Mouse (Mus musculus): ENCODE data around the gene Gm28230. TPM values are rescaled to one million over a fixed set of nuclear protein-coding genes. Genes with fewer than 3 reads are reported as not detected.

Gene Gm28230
- polyA plus RNA-seq, 1 experiment from 2014 or later, result not detected

DNA sequence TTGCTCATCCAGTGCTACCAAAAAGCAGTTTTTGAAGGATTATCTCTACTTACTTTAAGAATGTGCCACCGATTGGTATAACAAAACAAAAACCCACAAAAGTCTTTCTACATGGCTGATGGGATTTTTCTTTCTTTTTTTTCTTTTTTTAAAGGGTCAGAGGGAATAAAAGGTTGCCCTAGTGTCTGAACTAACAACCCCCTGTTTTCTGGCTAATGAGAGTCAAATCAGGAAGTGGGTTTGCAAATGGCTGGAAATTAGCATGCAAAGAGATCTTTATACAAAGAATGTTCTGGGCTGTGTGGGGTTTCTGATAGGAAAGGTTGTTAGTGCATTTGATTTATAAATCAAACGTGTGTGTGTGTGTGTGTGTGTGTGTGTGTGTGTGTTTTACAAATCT is 6.1 kb upstream of the Gm28230 start:
- WGBS, result 26% methylated on average over 2 of the region's 2 CpGs
- H3K4me1 ChIP-seq (ENCODE audit: control insufficient read depth, insufficient read depth, low read length), result peaks cover 14% of the 10 kb centered on the region; the same call in 1 of the 2 replicates
- ATAC-seq, result no peak
- no peak overlapping the region for H3K4me2 ChIP-seq (ENCODE audit: low read depth, low read length)
- H3K9me3 ChIP-seq (ENCODE audit: control insufficient read depth, low read length), result no peaks in the 10 kb centered on the region
- H3K27me3 ChIP-seq (replicated peaks; ENCODE audit: control insufficient read depth, insufficient read depth, low read length), result peaks cover 35% of the 10 kb centered on the region
- H3K36me3 ChIP-seq (ENCODE audit: control insufficient read depth, insufficient read depth, low read length), result no peaks in the 10 kb centered on the region
- no peak overlapping the region for H3K9ac ChIP-seq (ENCODE audit: low read depth, low read length)
- H3K4me3 ChIP-seq (ENCODE audit: low read length), result no peak overlapping the region
- no peak overlapping the region for H3K27ac ChIP-seq (ENCODE audit: low read length)

- Histone ChIP-seq H3K9ac (ENCODE audit: low read depth, low read length) (no peak overlapping the region), H3K27ac (ENCODE audit: low read length) (peak overlapping the region; percentile 16; the same call in 1 of the 2 replicates), H3K4me1 (ENCODE audit: control insufficient read depth, insufficient read depth, low read length) (peaks cover 11% of the 10 kb centered on the region; the same call in 1 of the 2 replicates), H3K4me3 (ENCODE audit: low read length) (no peak overlapping the region), H3K4me2 (ENCODE audit: low read depth, low read length) (no peak overlapping the region), H3K9me3 (ENCODE audit: control insufficient read depth, low read length) (no peaks in the 10 kb centered on the region), H3K27me3 (replicated peaks; ENCODE audit: control insufficient read depth, insufficient read depth, low read length) (peaks cover 39% of the 10 kb centered on the region), H3K36me3 (ENCODE audit: control insufficient read depth, insufficient read depth, low read length) (no peaks in the 10 kb centered on the region)
- peak; percentile 74 for ATAC-seq
- 34% methylated on average over 5 of the region's 5 CpGs for WGBS
Measured at GRCm38 (mm10) chr2:74720955-74721491, 5.5 kb upstream of the Gm28230 start.

GRCm38 (mm10) chr2:74721882-74722281 is 4.6 kb upstream of the Gm28230 start:
- no peaks in the 10 kb centered on the region for H3K9me3 ChIP-seq (ENCODE audit: control insufficient read depth, low read length)
- H3K36me3 ChIP-seq (ENCODE audit: control insufficient read depth, insufficient read depth, low read length), result no peaks in the 10 kb centered on the region
- H3K9ac ChIP-seq (ENCODE audit: low read depth, low read length), result no peak overlapping the region
- H3K4me3 ChIP-seq (ENCODE audit: low read length), result peak overlapping the region; percentile 3; the same call in 1 of the 2 replicates
- no peak for ATAC-seq
- peaks cover 11% of the 10 kb centered on the region; the same call in 1 of the 2 replicates for H3K4me1 ChIP-seq (ENCODE audit: control insufficient read depth, insufficient read depth, low read length)
- H3K4me2 ChIP-seq (ENCODE audit: low read depth, low read length), result 0 out of 2 replicates have a peak overlapping the region, but pooled peaks have one; percentile 2
- 5% methylated on average over 6 of the region's 6 CpGs for WGBS
- no peak overlapping the region for H3K27ac ChIP-seq (ENCODE audit: low read length)
- peaks cover 44% of the 10 kb centered on the region for H3K27me3 ChIP-seq (replicated peaks; ENCODE audit: control insufficient read depth, insufficient read depth, low read length)

GRCm38 (mm10) chr2:74722949-74723348 is 3.6 kb upstream of the Gm28230 start:
- no peak overlapping the region for H3K27ac ChIP-seq (ENCODE audit: low read length)
- no peak overlapping the region for H3K4me3 ChIP-seq (ENCODE audit: low read length)
- no peak overlapping the region for H3K9ac ChIP-seq (ENCODE audit: low read depth, low read length)
- ATAC-seq, result no peak
- peaks cover 15% of the 10 kb centered on the region; the same call in 1 of the 2 replicates for H3K4me1 ChIP-seq (ENCODE audit: control insufficient read depth, insufficient read depth, low read length)
- H3K9me3 ChIP-seq (ENCODE audit: control insufficient read depth, low read length), result no peaks in the 10 kb centered on the region
- no peak overlapping the region; the same call in 1 of the 2 replicates for H3K4me2 ChIP-seq (ENCODE audit: low read depth, low read length)
- H3K27me3 ChIP-seq (replicated peaks; ENCODE audit: control insufficient read depth, insufficient read depth, low read length), result peaks cover 54% of the 10 kb centered on the region
- H3K36me3 ChIP-seq (ENCODE audit: control insufficient read depth, insufficient read depth, low read length), result no peaks in the 10 kb centered on the region
- 53% methylated on average over 8 of the region's 8 CpGs for WGBS

DNA sequence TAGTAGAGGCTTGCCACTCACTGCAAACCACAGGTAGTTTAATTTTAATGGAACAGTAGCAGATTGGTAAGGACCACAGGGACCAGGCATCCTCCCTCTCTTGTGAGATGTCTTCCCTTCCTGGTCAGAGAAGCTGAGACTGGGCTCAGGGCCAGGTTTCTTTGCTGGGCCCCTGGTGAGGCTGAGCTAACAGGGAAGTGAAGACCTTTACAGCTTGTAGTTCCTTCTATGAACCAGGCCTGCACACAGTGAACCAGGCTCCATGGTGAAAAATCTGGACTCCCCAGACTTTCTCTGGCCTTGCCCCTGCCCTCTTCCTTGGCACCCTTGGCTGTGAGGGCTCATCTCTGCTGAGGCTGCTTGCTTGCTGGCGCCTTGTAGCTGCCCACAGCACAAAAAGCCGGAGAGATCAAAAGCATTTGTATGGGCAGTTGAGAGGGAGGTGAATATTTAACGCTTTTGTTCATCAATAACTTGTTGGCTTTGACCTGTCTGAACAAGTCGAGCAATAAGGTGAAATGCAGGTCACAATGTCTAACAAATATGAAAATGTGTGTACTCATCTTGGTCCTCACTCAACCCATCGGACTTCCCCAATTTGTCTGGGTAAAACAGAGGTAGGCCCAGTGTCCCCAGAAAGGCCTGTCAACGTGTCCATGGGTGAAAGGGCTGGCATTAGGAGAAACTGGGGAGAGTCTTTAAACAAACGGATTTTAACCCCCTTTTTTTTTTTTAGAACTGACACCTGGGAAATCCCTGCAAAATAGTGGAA is 2.1 kb upstream of the Gm28230 start:
- 45% methylated on average over 7 of the region's 7 CpGs for WGBS
- Histone ChIP-seq H3K27me3 (replicated peaks; ENCODE audit: control insufficient read depth, insufficient read depth, low read length) (peaks cover 66% of the 10 kb centered on the region), H3K4me1 (ENCODE audit: control insufficient read depth, insufficient read depth, low read length) (peaks cover 15% of the 10 kb centered on the region; the same call in 1 of the 2 replicates), H3K27ac (ENCODE audit: low read length) (no peak overlapping the region), H3K9ac (ENCODE audit: low read depth, low read length) (no peak overlapping the region), H3K36me3 (ENCODE audit: control insufficient read depth, insufficient read depth, low read length) (no peaks in the 10 kb centered on the region), H3K4me3 (ENCODE audit: low read length) (no peak overlapping the region), H3K4me2 (ENCODE audit: low read depth, low read length) (no peak overlapping the region), H3K9me3 (ENCODE audit: control insufficient read depth, low read length) (no peaks in the 10 kb centered on the region)
- ATAC-seq, result peak; percentile 66

DNA sequence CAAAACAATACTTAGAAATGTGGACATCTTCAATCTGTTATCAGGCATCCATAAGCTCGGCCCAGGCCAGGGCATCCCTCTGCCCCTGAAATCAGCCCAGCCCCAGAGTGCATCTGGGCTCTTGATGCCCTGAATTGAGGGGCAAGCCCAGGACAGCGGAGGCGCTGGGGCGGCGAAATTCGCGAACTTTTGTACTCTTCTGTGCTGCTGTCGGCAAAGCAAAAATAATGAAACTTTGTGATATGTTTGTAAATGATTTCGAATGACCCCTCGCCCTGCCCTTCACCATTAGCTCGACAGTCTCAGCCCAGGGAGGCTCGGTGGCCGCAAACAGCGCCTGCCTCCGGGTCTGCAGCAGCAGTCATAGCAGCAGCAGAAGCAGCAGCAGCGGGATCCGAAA is 1.4 kb upstream of the Gm28230 start:
- Histone ChIP-seq H3K27ac (ENCODE audit: low read length) (no peak overlapping the region), H3K4me1 (ENCODE audit: control insufficient read depth, insufficient read depth, low read length) (peaks cover 15% of the 10 kb centered on the region; the same call in 1 of the 2 replicates), H3K36me3 (ENCODE audit: control insufficient read depth, insufficient read depth, low read length) (no peaks in the 10 kb centered on the region), H3K4me3 (ENCODE audit: low read length) (no peak overlapping the region), H3K9ac (ENCODE audit: low read depth, low read length) (no peak overlapping the region), H3K4me2 (ENCODE audit: low read depth, low read length) (no peak overlapping the region), H3K9me3 (ENCODE audit: control insufficient read depth, low read length) (no peaks in the 10 kb centered on the region), H3K27me3 (replicated peaks; ENCODE audit: control insufficient read depth, insufficient read depth, low read length) (peaks cover 63% of the 10 kb centered on the region)
- 48% methylated on average over 17 of the region's 17 CpGs for WGBS
- no peak for ATAC-seq

GRCm38 (mm10) chr2:74726973-74727639 is 578 bp downstream of the Gm28230 start:
- Histone ChIP-seq H3K9me3 (ENCODE audit: control insufficient read depth, low read length) (no peaks in the 10 kb centered on the region), H3K4me3 (ENCODE audit: low read length) (peak overlapping the region; percentile 41), H3K27me3 (replicated peaks; ENCODE audit: control insufficient read depth, insufficient read depth, low read length) (peaks cover 70% of the 10 kb centered on the region), H3K9ac (ENCODE audit: low read depth, low read length) (peak overlapping the region; percentile 56), H3K4me1 (ENCODE audit: control insufficient read depth, insufficient read depth, low read length) (peaks cover 11% of the 10 kb centered on the region; the same call in 1 of the 2 replicates), H3K4me2 (ENCODE audit: low read depth, low read length) (peak overlapping the region; percentile 49), H3K27ac (ENCODE audit: low read length) (peak overlapping the region; percentile 33; the same call in 1 of the 2 replicates), H3K36me3 (ENCODE audit: control insufficient read depth, insufficient read depth, low read length) (no peaks in the 10 kb centered on the region)
- 17% methylated on average over 43 of the region's 43 CpGs for WGBS
- no peak for ATAC-seq

GRCm38 (mm10) chr2:74727640-74728302 is 1.2 kb downstream of the Gm28230 start:
- no peaks in the 10 kb centered on the region for H3K9me3 ChIP-seq (ENCODE audit: control insufficient read depth, low read length)
- no peak for ATAC-seq
- no peaks in the 10 kb centered on the region for H3K36me3 ChIP-seq (ENCODE audit: control insufficient read depth, insufficient read depth, low read length)
- H3K4me3 ChIP-seq (ENCODE audit: low read length), result peak overlapping the region; percentile 41
- peaks cover 67% of the 10 kb centered on the region for H3K27me3 ChIP-seq (replicated peaks; ENCODE audit: control insufficient read depth, insufficient read depth, low read length)
- peak overlapping the region; percentile 33; the same call in 1 of the 2 replicates for H3K27ac ChIP-seq (ENCODE audit: low read length)
- peak overlapping the region; percentile 49 for H3K4me2 ChIP-seq (ENCODE audit: low read depth, low read length)
- 23% methylated on average over 25 of the region's 25 CpGs for WGBS
- peaks cover 11% of the 10 kb centered on the region; the same call in 1 of the 2 replicates for H3K4me1 ChIP-seq (ENCODE audit: control insufficient read depth, insufficient read depth, low read length)
- H3K9ac ChIP-seq (ENCODE audit: low read depth, low read length), result peak overlapping the region; percentile 56

DNA sequence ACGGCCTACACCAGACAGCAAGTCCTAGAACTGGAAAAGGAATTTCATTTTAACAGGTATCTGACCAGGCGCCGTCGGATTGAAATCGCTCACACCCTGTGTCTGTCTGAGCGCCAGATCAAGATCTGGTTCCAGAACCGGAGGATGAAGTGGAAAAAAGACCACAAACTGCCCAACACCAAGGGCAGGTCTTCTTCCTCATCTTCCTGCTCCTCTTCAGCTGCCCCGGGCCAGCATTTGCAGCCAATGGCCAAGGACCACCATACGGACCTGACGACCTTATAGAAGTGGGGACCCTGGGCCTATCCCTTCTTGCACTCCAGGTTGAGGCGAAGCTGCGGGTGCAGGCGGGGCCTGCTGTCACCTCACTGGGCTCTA is 1.8 kb downstream of the Gm28230 start:
- peaks cover 65% of the 10 kb centered on the region for H3K27me3 ChIP-seq (replicated peaks; ENCODE audit: control insufficient read depth, insufficient read depth, low read length)
- H3K9ac ChIP-seq (ENCODE audit: low read depth, low read length), result peak overlapping the region; percentile 37; the same call in 1 of the 2 replicates
- 48% methylated on average over 13 of the region's 13 CpGs for WGBS
- no peaks in the 10 kb centered on the region for H3K36me3 ChIP-seq (ENCODE audit: control insufficient read depth, insufficient read depth, low read length)
- H3K9me3 ChIP-seq (ENCODE audit: control insufficient read depth, low read length), result no peaks in the 10 kb centered on the region
- H3K27ac ChIP-seq (ENCODE audit: low read length), result no peak overlapping the region
- no peak for ATAC-seq
- H3K4me2 ChIP-seq (ENCODE audit: low read depth, low read length), result peak overlapping the region; percentile 6; the same call in 1 of the 2 replicates
- H3K4me3 ChIP-seq (ENCODE audit: low read length), result peak overlapping the region; percentile 24
- peaks cover 11% of the 10 kb centered on the region; the same call in 1 of the 2 replicates for H3K4me1 ChIP-seq (ENCODE audit: control insufficient read depth, insufficient read depth, low read length)
